Mouse (Mus musculus) cerebellum, adult 2 months (tissue): ENCODE results near the gene Sap30l. TPM values are rescaled to one million over a fixed set of nuclear protein-coding genes. Genes with fewer than 3 reads are reported as not detected.
"Not testable (repeated sequence)": the region's sequence is repeated elsewhere in the genome, so short reads cannot be mapped to it uniquely, and the experiment has no call there.

Experiments
- DNase-seq, 2 experiments: peaks; one replicate each; pipeline ENCODE4 v3.0.0; 2021
- H3K27ac ChIP-seq: fragments of 200-500 bp; 2 replicates; pipeline ENCODE4 v1.5.1; 2012; ENCODE audit warnings: low read length, control low read depth, inconsistent platforms; ENCODE audit not compliant: insufficient read depth
- H3K27me3 ChIP-seq: fragments of 200-500 bp; 2 replicates; pipeline ENCODE4 v1.6.1; 2012; ENCODE audit warnings: inconsistent platforms, mild to moderate bottlenecking, low read length, moderate library complexity; ENCODE audit not compliant: control insufficient read depth, insufficient read depth
- H3K4me1 ChIP-seq: fragments of 200-500 bp; 2 replicates; pipeline ENCODE4 v1.6.1; 2011; ENCODE audit warnings: low read length; ENCODE audit not compliant: control insufficient read depth, insufficient read depth
- H3K4me3 ChIP-seq: fragments of 200-500 bp; replicated peaks from 2 replicates; pipeline ENCODE3; 2011; ENCODE audit warnings: mild to moderate bottlenecking, low read depth, low read length, control low read depth; ENCODE audit not compliant: insufficient read depth
- CTCF ChIP-seq: fragments of 200-500 bp; IDR thresholded peaks from 2 replicates; pipeline ENCODE4 v1.5.1; 2011; ENCODE audit warnings: low read depth, mild to moderate bottlenecking, control low read depth, low read length, moderate library complexity, borderline replicate concordance; ENCODE audit not compliant: insufficient read depth
- POLR2A ChIP-seq: fragments of 200-500 bp; IDR thresholded peaks from 2 replicates; pipeline ENCODE4 v1.6.1; 2011; ENCODE audit warnings: low read length, control low read depth, borderline replicate concordance; ENCODE audit not compliant: insufficient read depth
- WGBS: fragments of 180-500 bp; shearing (Covaris S2); methylation state at CpG from one replicate; pipeline ENCODE4 v1.1.7; 2018; 5-methylcytosine and 5-hydroxymethylcytosine counted together
- polyA plus RNA-seq: library from polyadenylated mRNA; depleted of rRNA; stranded (reverse); fragments of >200 nt; gene quantifications from 2 replicates; pipeline ENCODE4 v1.2.3, GENCODE M21; 2012

The Sap30l gene
- polyA plus RNA-seq, 1 experiment, result 42.6 TPM

DNA sequence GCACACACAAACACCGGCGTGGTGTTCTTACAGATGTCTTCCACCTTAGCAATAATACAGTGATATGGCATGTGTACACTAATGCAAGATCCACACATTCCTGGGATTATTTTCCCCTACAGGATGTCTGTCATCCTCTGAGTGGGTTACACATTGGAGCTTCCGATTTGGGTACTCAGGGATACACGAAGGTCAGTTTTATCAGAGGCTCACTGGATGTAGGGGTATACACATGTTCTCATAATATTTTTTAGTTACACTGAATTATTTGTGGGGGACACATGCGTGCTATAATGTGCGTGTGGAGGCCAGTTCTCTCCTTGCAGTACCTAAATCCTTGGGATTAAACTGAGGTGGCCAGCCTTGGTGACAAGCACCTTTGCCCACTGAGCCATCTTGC lies 32.6 kb downstream of the Sap30l start:
- H3K4me3 ChIP-seq, result no peak overlapping the region
- 12% methylated on average over 6 of the region's 6 CpGs for WGBS
- H3K27ac ChIP-seq, result no peak overlapping the region
- TF ChIP-seq POLR2A (no peak), CTCF (no peak)
- peaks cover 5% of the 10 kb centered on the region; the same call in 1 of the 2 replicates for H3K27me3 ChIP-seq
- DNase-seq, result no peak
- H3K4me1 ChIP-seq, result no peaks in the 10 kb centered on the region

DNA sequence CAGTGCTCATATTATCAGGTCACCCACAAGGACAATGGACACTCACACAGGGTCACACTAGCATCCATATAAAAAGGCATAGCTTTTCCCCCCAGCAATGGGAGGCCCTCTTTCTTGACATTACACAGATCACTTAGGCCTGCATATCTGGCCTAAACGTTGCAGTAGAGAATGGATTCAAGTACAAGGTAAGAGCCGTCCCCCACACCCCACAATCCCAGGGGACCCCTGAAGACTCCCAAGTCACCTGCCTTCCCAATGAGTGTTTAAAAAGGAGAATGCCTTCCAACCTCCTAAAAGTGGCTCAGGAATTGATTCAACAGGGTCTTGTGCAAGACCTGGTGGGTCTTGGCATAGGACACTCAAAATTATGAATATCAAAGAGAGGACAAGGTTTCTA lies 33.9 kb downstream of the Sap30l start:
- TF ChIP-seq POLR2A, result no peak
- TF ChIP-seq CTCF, result no peak
- DNase-seq, result no peak
- Histone ChIP-seq H3K27me3 (peaks cover under 1% of the 10 kb centered on the region; the same call in 1 of the 2 replicates), H3K27ac (no peak overlapping the region), H3K4me1 (no peaks in the 10 kb centered on the region), H3K4me3 (no peak overlapping the region)
- 19% methylated on average over 2 of the region's 2 CpGs for WGBS

DNA sequence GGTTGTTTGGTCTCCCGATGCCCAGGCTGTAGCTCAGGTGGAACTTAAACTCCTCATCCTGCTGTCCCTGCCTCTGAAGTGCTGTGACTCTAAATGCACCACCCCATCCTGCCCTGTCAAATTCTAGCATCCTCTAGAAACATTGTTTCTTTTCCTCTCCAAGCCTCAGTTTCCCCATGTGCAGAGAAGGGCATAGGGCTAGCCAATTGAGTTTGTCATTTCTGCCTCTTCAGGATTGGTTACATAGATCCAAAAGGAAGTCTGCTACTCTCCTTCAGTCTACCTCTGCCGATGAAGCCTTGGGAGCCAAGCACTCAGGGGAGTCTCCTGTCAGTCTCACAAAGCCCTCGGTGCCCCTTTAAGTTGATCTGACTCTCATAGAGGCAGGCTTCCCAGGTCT lies 34.5 kb downstream of the Sap30l start:
- 13% methylated on average over 3 of the region's 3 CpGs for WGBS
- TF ChIP-seq POLR2A (no peak), CTCF (no peak)
- H3K4me1 ChIP-seq, result no peaks in the 10 kb centered on the region
- no peak overlapping the region for H3K4me3 ChIP-seq
- no peak for DNase-seq
- H3K27ac ChIP-seq, result no peak overlapping the region
- no peaks in the 10 kb centered on the region; the same call in 1 of the 2 replicates for H3K27me3 ChIP-seq

DNA sequence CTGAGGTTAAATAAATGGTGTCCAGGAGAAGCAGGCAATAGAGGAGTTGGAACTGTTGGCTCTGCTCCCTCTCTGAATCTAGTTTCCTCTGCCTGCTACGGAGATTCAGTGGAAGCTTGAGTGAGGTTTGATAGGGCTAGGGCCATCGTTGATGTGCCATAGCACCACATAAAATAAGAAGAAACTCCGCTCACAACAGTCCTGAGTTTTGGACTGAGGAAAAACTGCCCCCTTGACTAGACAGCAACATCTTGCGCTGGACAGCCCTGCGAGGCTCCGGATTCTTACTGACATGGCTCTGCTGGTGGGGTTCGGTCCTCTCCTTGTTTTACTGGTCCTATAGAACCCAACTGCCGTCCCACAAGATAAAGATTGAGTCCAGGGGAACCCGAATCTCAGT lies 35.0 kb downstream of the Sap30l start:
- 6% methylated on average over 9 of the region's 9 CpGs for WGBS
- Histone ChIP-seq H3K27me3 (no peaks in the 10 kb centered on the region; the same call in 1 of the 2 replicates), H3K4me3 (no peak overlapping the region), H3K4me1 (no peaks in the 10 kb centered on the region), H3K27ac (no peak overlapping the region)
- no peak for TF ChIP-seq CTCF
- no peak for TF ChIP-seq POLR2A
- no peak for DNase-seq

DNA sequence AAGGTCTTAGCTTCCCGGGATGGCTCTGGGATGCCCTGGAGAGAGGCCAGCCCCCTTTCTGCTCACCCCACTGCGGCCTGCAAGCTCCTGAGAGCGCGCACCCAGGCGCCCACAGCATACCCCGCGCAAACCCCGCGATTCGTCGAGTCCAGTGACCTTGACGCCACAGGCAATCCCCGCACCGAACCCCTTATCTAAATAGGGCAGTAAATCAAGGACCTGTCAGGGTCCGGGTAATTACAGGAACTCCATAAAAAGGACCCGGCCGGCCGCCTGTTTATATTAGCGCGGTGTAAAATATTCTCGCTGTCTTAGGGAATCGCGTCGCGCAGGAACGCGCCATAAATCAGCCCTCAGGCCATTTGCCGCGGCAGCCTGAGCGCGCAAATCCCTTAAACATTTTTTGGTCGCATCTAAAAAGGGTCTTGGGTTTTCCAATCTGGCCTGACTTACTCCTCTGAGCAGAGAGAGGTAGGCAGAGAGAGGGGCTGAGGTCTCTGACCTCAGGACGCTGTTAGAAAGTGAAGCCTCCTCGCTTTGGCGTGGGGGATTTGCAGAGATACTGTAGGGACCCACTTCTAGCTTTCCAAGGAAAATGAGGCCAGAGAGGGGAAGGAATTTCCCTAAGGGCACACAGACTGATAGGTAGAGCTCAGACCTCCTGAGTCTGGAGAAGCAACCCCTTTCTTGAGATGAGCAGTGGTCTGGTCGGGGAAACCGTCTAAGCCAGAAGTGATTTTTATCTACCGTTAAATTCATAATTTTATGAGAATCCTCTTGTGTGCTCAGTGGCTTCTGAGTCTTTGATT lies 35.6 kb downstream of the Sap30l start:
- TF ChIP-seq POLR2A (no peak), CTCF (no peak)
- no peak overlapping the region for H3K27ac ChIP-seq
- no peaks in the 10 kb centered on the region for H3K4me1 ChIP-seq
- 2% methylated on average over 38 of the region's 38 CpGs for whole genome bisulfite sequencing
- no peak overlapping the region for H3K4me3 ChIP-seq
- no peak for DNase-seq
- no peaks in the 10 kb centered on the region; the same call in 1 of the 2 replicates for H3K27me3 ChIP-seq

DNA sequence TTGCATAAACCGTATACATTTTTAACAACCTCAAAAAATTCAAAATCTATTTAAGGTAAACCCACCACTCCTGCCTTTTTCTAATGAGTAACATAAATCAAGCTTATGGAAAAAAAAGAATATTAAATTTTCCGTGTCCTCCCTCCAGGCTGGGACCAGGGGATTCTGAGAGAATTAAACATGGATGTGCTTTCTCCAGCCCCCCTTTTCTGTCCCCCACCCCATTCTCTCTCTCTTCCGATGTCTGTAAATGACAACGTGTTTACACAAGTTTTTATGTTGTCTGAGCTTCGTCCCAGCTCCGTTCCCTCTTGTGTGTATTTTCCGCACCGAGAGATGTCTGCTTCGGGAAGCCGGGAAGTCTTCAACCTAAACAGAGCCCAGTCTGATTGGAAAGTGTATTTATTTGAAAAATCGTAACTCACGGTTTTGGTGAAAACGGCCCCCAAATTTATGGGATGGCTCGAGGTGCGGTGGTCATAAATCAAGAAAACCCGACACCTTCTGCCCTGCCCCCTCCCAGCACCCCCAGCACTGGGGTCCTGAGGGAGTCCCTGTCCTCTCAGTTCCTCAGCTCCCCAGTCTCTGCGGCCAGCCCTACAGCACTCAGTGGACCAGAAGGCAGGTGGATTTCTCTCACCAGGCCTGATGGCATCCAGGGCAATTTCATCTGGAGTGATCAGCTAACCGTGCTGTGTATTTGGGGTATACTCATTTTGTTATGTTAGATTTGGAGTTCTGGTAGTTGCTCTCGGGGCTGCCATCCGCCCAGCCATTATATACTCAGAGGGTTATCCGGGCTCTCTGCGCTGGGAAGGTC lies 36.6 kb downstream of the Sap30l start:
- no peak for TF ChIP-seq POLR2A
- no peak for TF ChIP-seq CTCF
- Histone ChIP-seq H3K4me1 (no peaks in the 10 kb centered on the region), H3K27me3 (no peaks in the 10 kb centered on the region; the same call in 1 of the 2 replicates), H3K27ac (no peak overlapping the region), H3K4me3 (no peak overlapping the region)
- no peak for DNase-seq
- 7% methylated on average over 22 of the region's 22 CpGs for WGBS

DNA sequence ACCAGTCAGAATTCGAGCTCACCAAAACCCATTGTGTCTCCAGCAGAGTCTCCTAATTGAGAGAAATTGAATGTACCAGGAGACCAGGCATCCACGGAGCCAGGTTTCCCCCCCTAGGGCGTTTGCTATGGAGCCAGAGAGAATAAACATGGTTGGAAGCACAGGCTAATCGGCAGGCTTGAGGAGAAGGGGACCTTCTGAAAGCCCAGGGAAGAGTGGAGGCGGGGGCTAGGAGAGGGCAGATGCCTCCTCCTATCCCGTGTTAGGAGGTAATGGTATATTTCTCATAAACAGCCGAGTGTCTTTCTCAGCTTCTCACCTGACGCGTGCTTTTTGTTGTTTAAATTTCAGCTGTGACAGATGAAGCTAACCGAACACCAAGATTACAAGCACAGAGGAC lies 39.5 kb downstream of the Sap30l start:
- TF ChIP-seq POLR2A, result no peak
- TF ChIP-seq CTCF, result no peak
- Histone ChIP-seq H3K27ac (no peak overlapping the region), H3K27me3 (no peaks in the 10 kb centered on the region; the same call in 1 of the 2 replicates), H3K4me1 (no peaks in the 10 kb centered on the region), H3K4me3 (no peak overlapping the region)
- no peak for DNase-seq
- WGBS, result 21% methylated on average over 10 of the region's 10 CpGs

DNA sequence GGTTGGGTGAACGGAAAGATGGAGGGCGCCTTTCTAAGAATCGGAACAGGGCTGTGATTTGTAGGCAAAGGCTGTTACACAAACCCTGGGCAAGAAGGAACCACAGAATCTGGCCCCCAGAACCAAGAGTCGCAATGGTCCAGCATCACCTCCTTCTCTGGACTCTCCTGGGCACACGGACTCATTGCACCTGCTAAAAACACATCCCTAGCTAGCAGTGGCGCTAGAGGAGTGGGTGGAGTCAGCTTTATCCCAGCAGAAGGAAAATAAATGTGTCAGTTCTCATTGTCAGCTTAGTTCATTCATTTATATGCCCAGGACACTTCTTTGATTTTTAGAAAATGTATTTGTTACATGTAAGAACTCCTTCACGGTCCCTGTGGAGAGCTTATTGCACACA lies 40.0 kb downstream of the Sap30l start:
- no peak overlapping the region for H3K4me3 ChIP-seq
- TF ChIP-seq POLR2A (no peak), CTCF (no peak)
- 27% methylated on average over 7 of the region's 7 CpGs for WGBS
- no peaks in the 10 kb centered on the region for H3K4me1 ChIP-seq
- no peaks in the 10 kb centered on the region; the same call in 1 of the 2 replicates for H3K27me3 ChIP-seq
- DNase-seq, result no peak
- H3K27ac ChIP-seq, result no peak overlapping the region

DNA sequence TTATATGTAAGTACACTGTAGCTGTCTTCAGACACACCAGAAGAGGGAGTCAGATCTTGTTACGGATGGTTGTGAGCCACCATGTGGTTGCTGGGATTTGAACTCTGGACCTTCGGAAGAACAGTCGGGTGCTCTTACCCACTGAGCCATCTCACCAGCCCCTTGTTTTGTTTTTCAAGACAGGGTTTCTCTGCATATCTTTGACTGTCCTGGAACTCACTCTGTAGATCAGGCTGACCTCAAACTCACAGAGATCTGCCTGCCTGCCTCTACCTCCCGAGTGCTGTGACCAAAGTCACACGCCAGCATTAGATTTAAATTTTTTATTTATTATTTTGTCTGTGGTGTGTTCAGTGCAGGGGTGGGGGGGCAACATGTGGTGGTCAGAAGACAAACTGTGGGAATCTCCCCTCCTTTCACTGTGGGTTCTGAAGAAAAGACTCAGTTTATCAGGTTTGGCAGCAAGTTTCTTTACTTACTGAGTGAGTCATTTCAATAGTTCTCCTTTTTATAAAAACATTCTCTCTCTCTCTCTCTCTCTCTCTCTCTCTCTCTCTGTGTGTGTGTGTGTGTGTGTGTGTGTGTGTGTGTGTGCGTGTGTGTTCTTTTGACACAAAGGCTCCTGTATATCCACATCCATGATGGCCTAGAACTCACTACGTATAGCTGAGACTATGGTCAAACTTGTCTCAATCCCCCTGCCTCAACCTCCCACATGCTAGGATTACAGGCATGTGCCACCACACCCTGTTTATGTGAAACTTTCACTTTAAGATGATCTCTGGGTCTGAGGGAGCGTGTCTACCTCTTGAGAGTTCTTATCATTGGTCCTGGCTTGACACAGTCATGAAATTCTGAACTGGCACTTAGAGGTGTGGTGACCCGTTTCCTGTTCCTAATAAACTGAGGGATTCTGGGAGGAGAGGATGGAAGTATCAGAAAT lies 45.3 kb downstream of the Sap30l start:
- H3K27me3 ChIP-seq, H3K4me1 ChIP-seq, H3K27ac ChIP-seq, H3K4me3 ChIP-seq, DNase-seq: not testable (repeated sequence)
- 79% methylated on average over 9 of the region's 9 CpGs for WGBS
